Mouse (Mus musculus) cerebellum, adult 2 months (tissue): Measurements from ENCODE around the gene Mum1l1. TPM values are rescaled to one million over a fixed set of nuclear protein-coding genes. Genes with fewer than 3 reads are reported as not detected.
"Not testable (repeated sequence)": the region's sequence is repeated elsewhere in the genome, so short reads cannot be mapped to it uniquely, and the experiment has no call there.

Source experiments
- DNase-seq, 2 experiments: peaks; one replicate each; pipeline ENCODE4 v3.0.0; 2021
- H3K27ac ChIP-seq: fragments of 200-500 bp; 2 replicates; pipeline ENCODE4 v1.5.1; 2012; ENCODE audit warnings: low read length, control low read depth, inconsistent platforms; ENCODE audit not compliant: insufficient read depth
- H3K27me3 ChIP-seq: fragments of 200-500 bp; 2 replicates; pipeline ENCODE4 v1.6.1; 2012; ENCODE audit warnings: inconsistent platforms, mild to moderate bottlenecking, low read length, moderate library complexity; ENCODE audit not compliant: control insufficient read depth, insufficient read depth
- H3K4me1 ChIP-seq: fragments of 200-500 bp; 2 replicates; pipeline ENCODE4 v1.6.1; 2011; ENCODE audit warnings: low read length; ENCODE audit not compliant: control insufficient read depth, insufficient read depth
- H3K4me3 ChIP-seq: fragments of 200-500 bp; replicated peaks from 2 replicates; pipeline ENCODE3; 2011; ENCODE audit warnings: mild to moderate bottlenecking, low read depth, low read length, control low read depth; ENCODE audit not compliant: insufficient read depth
- CTCF ChIP-seq: fragments of 200-500 bp; IDR thresholded peaks from 2 replicates; pipeline ENCODE4 v1.5.1; 2011; ENCODE audit warnings: low read depth, mild to moderate bottlenecking, control low read depth, low read length, moderate library complexity, borderline replicate concordance; ENCODE audit not compliant: insufficient read depth
- POLR2A ChIP-seq: fragments of 200-500 bp; IDR thresholded peaks from 2 replicates; pipeline ENCODE4 v1.6.1; 2011; ENCODE audit warnings: low read length, control low read depth, borderline replicate concordance; ENCODE audit not compliant: insufficient read depth
- WGBS: fragments of 180-500 bp; shearing (Covaris S2); methylation state at CpG from one replicate; pipeline ENCODE4 v1.1.7; 2018; 5-methylcytosine and 5-hydroxymethylcytosine counted together
- polyA plus RNA-seq: library from polyadenylated mRNA; depleted of rRNA; stranded (reverse); fragments of >200 nt; gene quantifications from 2 replicates; pipeline ENCODE4 v1.2.3, GENCODE M21; 2012; rRNA removed

The Mum1l1 gene
- polyA plus RNA-seq: 1.6 and 1.7 TPM in 2 replicates

DNA sequence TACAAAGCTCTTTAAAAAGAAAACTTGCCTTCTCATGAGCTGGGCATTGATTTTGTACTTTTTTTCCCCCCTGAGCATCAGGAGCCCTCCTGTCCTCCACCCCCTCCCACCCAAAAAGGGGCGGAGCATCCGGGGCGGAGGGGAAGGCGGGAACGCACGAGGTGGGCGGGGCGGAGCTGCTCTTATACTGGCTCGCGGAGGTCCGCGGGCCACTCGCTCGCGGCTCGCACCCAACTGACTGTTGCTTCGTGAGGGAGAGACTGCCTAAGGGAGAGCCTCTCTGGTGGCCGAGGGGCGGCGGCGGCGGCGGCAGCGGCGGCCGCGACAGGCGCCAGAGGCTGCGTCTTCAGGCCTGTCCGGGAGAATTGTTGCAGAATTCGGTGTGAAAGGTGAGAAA is at the start of gene Mum1l1:
Gene Mum1l1, plus strand, starts transcription at position 214 of the 397 bp plus-strand sequence.
- 5% methylated on average over 24 of the region's 31 CpGs for WGBS
- TF ChIP-seq POLR2A: no peak
- no peak for TF ChIP-seq CTCF

DNA sequence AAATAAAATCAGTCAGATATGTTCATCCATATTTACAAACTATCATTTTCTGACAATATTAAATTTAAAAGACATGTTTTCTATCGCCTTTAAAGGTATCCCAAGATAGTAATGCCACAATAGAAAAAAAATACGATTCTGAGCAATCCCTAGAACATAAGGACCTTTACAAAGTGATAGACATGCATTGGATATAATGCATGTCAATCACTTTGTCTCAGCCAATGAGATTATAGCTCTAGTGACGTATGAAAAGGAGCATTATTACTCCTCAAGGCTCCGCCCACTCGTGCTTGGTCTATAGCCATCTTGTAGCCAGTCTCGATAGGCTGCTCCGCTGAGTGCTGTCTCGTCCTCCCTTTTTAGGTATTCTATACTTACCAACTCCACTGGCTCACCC is 30.9 kb upstream of the Mum1l1 start, which contains the start of gene 4933428M09Rik:
Gene 4933428M09Rik, plus strand, starts transcription at position 301 of the 400 bp plus-strand sequence.
- no peaks in the 10 kb centered on the region for H3K27me3 ChIP-seq
- no peak within 1 kb of the TSS for H3K27ac ChIP-seq
- no peak within 1 kb of the TSS for H3K4me3 ChIP-seq
- no peaks in the 10 kb centered on the region for H3K4me1 ChIP-seq
- WGBS: 89% methylated on average over 8 of the region's 8 CpGs
- no peak for DNase-seq
- TF ChIP-seq CTCF: no peak
- TF ChIP-seq POLR2A: no peak

More for the DNA sequence above, at the start of gene Mum1l1:
- H3K27ac ChIP-seq: no peak within 1 kb of the TSS
- H3K4me3 ChIP-seq: peak within 1 kb of the TSS; percentile 34
- peak; percentile 54 to 63 for DNase-seq
- H3K4me1 ChIP-seq: no peaks in the 10 kb centered on the region
- no peaks in the 10 kb centered on the region for H3K27me3 ChIP-seq

DNA sequence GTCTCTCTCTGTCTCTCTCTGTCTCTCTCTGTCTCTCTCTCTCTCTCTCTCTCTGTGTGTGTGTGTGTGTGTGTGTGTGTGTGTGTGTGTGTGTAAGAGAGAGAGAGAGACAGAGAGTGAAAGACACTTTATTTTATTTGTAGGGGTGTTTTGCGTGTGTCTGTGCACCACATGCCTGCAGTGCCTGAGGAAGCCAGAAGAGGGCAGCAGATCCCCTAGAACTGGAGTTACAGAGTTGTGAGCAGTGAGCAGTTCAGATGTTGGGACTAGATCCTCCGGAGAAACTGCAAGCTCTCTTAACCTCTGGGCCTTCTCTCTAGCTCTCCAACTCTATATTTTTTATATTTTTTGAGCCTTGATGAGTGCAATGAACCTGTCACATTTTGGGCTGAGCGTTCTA is 18.3 kb upstream of the Mum1l1 start:
- H3K27me3 ChIP-seq, H3K4me1 ChIP-seq, H3K4me3 ChIP-seq, H3K27ac ChIP-seq, DNase-seq: not testable (repeated sequence)
- WGBS: 95% methylated on average over 3 of the region's 3 CpGs

DNA sequence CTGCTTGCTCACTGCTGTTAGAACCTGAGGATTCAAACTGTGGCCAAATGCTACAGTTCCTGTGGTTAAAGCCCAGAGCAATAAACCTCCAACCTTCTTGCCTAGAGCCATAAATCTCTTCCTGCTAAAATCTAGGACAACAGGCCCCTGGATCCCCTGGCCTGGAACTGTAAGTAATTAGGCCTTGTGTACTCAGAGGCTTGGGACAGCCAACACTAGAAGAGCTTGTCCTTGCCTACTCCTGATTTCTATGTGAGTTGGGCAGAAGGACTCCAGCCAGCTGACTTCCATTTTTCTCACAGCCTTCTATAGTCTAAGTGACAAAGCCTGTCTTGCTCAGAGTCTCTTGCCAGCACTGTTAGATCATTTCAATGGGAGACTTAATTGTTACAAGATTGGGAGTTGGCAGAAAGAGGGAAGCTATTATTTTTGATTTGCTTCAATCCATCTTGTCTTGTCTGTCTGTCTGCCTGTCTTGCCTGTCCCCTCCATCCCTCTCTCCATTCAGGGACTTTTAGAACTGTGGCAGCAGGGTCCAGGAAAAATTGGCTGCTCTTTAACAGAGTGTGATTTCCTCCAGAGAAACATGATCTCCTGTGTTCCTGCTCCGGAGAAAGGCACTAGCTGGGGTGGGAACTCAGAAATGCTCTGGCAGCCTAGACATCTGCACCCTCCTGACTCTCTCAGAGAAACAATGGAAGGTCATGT is 15.1 kb upstream of the Mum1l1 start:
- Histone ChIP-seq H3K4me1 (no peaks in the 10 kb centered on the region), H3K27ac (no peak overlapping the region), H3K27me3 (no peaks in the 10 kb centered on the region), H3K4me3 (no peak overlapping the region)
- DNase-seq: no peak
- TF ChIP-seq CTCF (no peak), POLR2A (no peak)
- WGBS: 22% methylated on average over 1 of the region's 1 CpGs

DNA sequence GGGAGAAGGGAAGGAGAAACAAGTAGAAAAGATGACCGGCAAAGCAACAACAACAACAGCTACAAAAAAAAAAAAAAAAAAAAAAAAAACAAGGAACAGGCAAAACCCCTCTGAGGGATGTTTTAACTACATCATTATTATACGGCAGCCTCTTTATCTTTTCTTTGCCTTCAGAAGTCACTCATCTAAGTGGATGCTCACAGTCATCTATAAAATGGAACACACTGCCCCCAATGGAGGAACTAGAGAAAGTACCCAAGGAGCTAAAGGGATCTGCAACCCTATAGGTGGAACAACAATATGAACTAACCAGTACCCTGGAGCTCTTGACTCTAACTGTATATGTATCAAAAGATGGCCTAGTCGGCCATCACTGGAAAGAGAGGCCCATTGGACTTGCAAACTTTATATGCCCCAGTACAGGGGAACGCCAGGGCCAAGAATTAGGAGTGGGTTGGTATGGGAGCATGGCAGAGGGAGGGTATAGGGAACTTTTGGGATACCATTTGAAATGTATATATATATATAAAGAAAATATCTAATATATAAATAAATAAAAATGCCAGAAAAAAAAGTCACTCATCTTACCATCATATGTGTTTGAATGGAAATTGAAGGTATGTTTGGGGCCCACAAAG is 532 bp upstream of the Mum1l1 start:
- not testable (repeated sequence) for H3K27me3 ChIP-seq, H3K4me1 ChIP-seq, DNase-seq, H3K27ac ChIP-seq
- peak overlapping the region; percentile 34 for H3K4me3 ChIP-seq
- WGBS: 71% methylated on average over 4 of the region's 4 CpGs

DNA sequence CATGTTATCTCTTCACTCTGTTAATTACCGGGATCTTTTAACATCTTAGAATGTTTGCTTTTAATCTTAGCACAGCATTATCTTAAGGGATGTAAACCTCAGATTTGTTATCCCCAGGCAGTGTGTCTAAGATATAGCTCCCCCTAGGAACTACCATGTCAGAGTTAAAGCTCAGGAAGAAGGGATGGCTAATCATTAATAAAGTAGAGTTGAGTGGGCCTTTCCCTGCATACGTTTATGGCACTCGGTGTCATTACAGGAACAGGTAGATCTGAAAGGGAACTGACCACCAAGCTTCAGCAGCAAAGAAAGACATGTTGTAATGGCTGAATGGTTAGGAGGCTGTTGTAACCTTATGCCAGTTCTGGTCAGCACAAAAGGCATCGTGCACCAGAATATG is 4.9 kb downstream of the Mum1l1 start:
- Histone ChIP-seq H3K27ac (no peak overlapping the region), H3K27me3 (no peaks in the 10 kb centered on the region), H3K4me3 (no peak overlapping the region), H3K4me1 (no peaks in the 10 kb centered on the region)
- DNase-seq: no peak
- TF ChIP-seq POLR2A: no peak
- TF ChIP-seq CTCF: no peak
- WGBS: 70% methylated on average over 4 of the region's 4 CpGs

DNA sequence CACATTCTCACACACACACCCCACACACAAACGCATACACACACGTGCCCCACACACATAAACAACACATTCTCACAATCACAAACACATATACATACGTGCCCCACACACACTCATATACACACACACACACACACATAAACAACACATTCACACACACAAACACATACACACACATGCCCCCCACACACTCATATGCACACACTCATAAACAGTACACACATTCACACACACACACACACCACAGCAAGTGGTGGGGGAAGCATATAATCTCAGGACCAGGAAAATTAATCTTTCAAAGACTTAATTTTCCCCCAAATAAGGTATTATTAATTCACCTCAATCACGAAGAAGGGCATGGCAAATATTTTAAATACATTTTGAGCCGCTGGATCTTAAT is 6.6 kb downstream of the Mum1l1 start:
- WGBS: 75% methylated on average over 5 of the region's 5 CpGs
- DNase-seq: no peak
- H3K4me3 ChIP-seq: no peak overlapping the region
- no peaks in the 10 kb centered on the region for H3K4me1 ChIP-seq
- TF ChIP-seq POLR2A: no peak
- no peak for TF ChIP-seq CTCF
- H3K27ac ChIP-seq: no peak overlapping the region
- H3K27me3 ChIP-seq: no peaks in the 10 kb centered on the region

DNA sequence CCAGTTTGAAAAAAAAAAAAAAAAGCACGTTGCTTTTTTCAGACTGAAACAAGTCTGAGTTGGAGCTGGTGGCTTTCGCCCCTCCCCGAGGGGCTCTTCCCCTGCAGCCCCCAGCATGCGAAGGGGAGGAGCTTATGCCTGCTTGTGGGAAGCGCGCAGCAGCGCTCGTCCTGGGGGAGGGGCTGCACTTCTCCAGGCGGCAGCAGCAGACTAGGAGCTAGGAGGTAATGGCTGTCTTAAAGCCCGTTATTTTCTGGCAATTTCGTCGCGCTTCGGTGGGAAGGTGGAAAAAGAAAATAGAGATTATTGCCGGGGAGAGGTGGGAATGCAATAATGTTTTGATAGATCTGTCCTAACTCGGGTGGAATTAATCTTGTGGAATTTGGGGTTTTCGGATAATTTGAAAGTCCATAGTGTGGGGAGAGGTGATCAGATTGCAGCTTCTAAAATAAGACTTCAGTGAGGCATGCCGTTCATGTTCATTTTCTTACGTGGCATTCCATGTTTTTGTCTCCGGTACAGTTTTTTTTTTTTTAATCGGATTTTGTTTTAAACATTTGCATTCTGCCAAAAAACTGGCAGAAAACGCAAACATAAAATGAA is 7.2 kb downstream of the Mum1l1 start:
- Histone ChIP-seq H3K27ac (no peak overlapping the region), H3K4me3 (peak overlapping the region; percentile 73), H3K4me1 (no peaks in the 10 kb centered on the region), H3K27me3 (no peaks in the 10 kb centered on the region)
- DNase-seq: peak; percentile 44 to 49
- TF ChIP-seq POLR2A (no peak), CTCF (no peak)
- WGBS: 6% methylated on average over 22 of the region's 22 CpGs
